ENCODE assay signal across 8 mouse cellular contexts in genomic region chr7:28382981-28383396, GRCm38 (mm10). TPM values are rescaled to one million over a fixed set of nuclear protein-coding genes. Genes with fewer than 3 reads are reported as not detected.
DNase-seq lines count a peak whose midpoint lies in the region; ATAC-seq and TF ChIP-seq lines count a peak whose summit lies in the region.

No protein-coding gene starts in this region.

- peaks cover 32% of the 10 kb centered on the region for H3K36me3 ChIP-seq in hindbrain, embryonic 10.5 days
- H3K36me3 ChIP-seq in hindbrain, embryonic 11.5 days (ENCODE audit: control insufficient read depth, insufficient read depth, low read length) = no peaks in the 10 kb centered on the region
- 0 out of 2 replicates have a peak, but pooled peaks cover 5% of the 10 kb centered on the region for H3K36me3 ChIP-seq in heart, adult 2 months (ENCODE audit: control insufficient read depth, insufficient read depth, low read length)
- H3K36me3 ChIP-seq in kidney, embryonic 15.5 days = peaks cover 26% of the 10 kb centered on the region
- H3K36me3 ChIP-seq in liver, embryonic 16.5 days (ENCODE audit: control insufficient read depth, insufficient read depth) = no peaks in the 10 kb centered on the region; the same call in 1 of the 2 replicates
- peaks cover 6% of the 10 kb centered on the region for H3K36me3 ChIP-seq in small intestine, adult 2 months (ENCODE audit: control insufficient read depth, insufficient read depth, low read length)

- H3K79me2 ChIP-seq in heart, adult 2 months (replicated peaks; ENCODE audit: control insufficient read depth, insufficient read depth, low read length) = no peaks in the 10 kb centered on the region

- ATAC-seq in hindbrain, embryonic 11.5 days (ENCODE audit: low FRiP score) = no peak
- no peak for ATAC-seq in kidney, embryonic 15.5 days (replicated peaks; ENCODE audit: low FRiP score)
- peak; percentile 64 for ATAC-seq in liver, embryonic 16.5 days (ENCODE audit: low read depth)
- no peak for ATAC-seq in cerebellum, adult (ENCODE audit: insufficient number of reproducible peaks, low FRiP score, low TSS enrichment)

- peaks cover 12% of the 10 kb centered on the region for H3K27me3 ChIP-seq in hindbrain, embryonic 10.5 days (ENCODE audit: insufficient read depth, poor library complexity, severe bottlenecking)
- no peaks in the 10 kb centered on the region for H3K27me3 ChIP-seq in hindbrain, embryonic 11.5 days (ENCODE audit: control insufficient read depth, insufficient read depth, low read length)
- no peaks in the 10 kb centered on the region for H3K27me3 ChIP-seq in heart, adult 2 months (ENCODE audit: control insufficient read depth, insufficient read depth, low read length)
- no peaks in the 10 kb centered on the region for H3K27me3 ChIP-seq in kidney, embryonic 15.5 days
- no peaks in the 10 kb centered on the region for H3K27me3 ChIP-seq in liver, embryonic 16.5 days (ENCODE audit: control insufficient read depth, insufficient read depth, low read depth, low read length)
- H3K27me3 ChIP-seq in small intestine, adult 2 months (ENCODE audit: control insufficient read depth, insufficient read depth, low read length) = no peaks in the 10 kb centered on the region

- H3K4me2 ChIP-seq in hindbrain, embryonic 11.5 days (replicated peaks; ENCODE audit: low read depth, low read length) = no peak overlapping the region
- peak overlapping the region; percentile 70 for H3K4me2 ChIP-seq in kidney, embryonic 15.5 days
- H3K4me2 ChIP-seq in liver, embryonic 16.5 days (ENCODE audit: low read depth, low read length) = peak overlapping the region; percentile 96

- WGBS in hindbrain, embryonic 10.5 days = 78% methylated on average over 11 of the region's 11 CpGs
- 76% methylated on average over 11 of the region's 11 CpGs for WGBS in hindbrain, embryonic 11.5 days
- 13% methylated on average over 11 of the region's 11 CpGs for WGBS in heart, adult 2 months
- WGBS in kidney, embryonic 15.5 days = 44% methylated on average over 11 of the region's 11 CpGs
- WGBS in liver, embryonic 16.5 days (ENCODE audit: insufficient replicate concordance) = 0% methylated on average over 11 of the region's 11 CpGs
- WGBS in small intestine, adult 2 months = 15% methylated on average over 11 of the region's 11 CpGs

- peak; percentile 33; the same call in 1 of the 2 replicates for TF ChIP-seq POLR2A in heart, adult 2 months (IDR thresholded peaks at IDR 0.05; ENCODE audit: insufficient read depth, low read depth, low read length)
- peak; percentile 15; the same call in 1 of the 2 replicates for TF ChIP-seq POLR2A in small intestine, adult 2 months (IDR thresholded peaks at IDR 0.05; ENCODE audit: low read depth, low read length)

- no peak for TF ChIP-seq CTCF in heart, adult 2 months (IDR thresholded peaks at IDR 0.05)
- no peak for TF ChIP-seq CTCF in small intestine, adult 2 months (IDR thresholded peaks at IDR 0.05; ENCODE audit: extremely low read depth, insufficient read length, insufficient replicate concordance, low read depth, low read length)

- no peak overlapping the region for H3K9ac ChIP-seq in hindbrain, embryonic 11.5 days (ENCODE audit: low read depth, low read length)
- H3K9ac ChIP-seq in heart, adult 2 months (ENCODE audit: low read depth, low read length) = peak overlapping the region; percentile 58
- no peak overlapping the region for H3K9ac ChIP-seq in kidney, embryonic 15.5 days
- H3K9ac ChIP-seq in liver, embryonic 16.5 days (ENCODE audit: low read depth, low read length) = peak overlapping the region; percentile 50

- H3K9me3 ChIP-seq in hindbrain, embryonic 10.5 days = no peaks in the 10 kb centered on the region
- no peaks in the 10 kb centered on the region for H3K9me3 ChIP-seq in hindbrain, embryonic 11.5 days (ENCODE audit: control insufficient read depth, low read length)
- no peaks in the 10 kb centered on the region for H3K9me3 ChIP-seq in kidney, embryonic 15.5 days (replicated peaks)
- no peaks in the 10 kb centered on the region for H3K9me3 ChIP-seq in liver, embryonic 16.5 days (replicated peaks; ENCODE audit: control insufficient read depth, low read length)

- TF ChIP-seq EP300 in heart, adult 2 months (IDR thresholded peaks at IDR 0.05; ENCODE audit: insufficient read depth, low read depth, low read length) = no peak; the same call in 1 of the 2 replicates

- peaks cover 56% of the 10 kb centered on the region for H3K4me1 ChIP-seq in hindbrain, embryonic 10.5 days (replicated peaks)
- peaks cover 9% of the 10 kb centered on the region for H3K4me1 ChIP-seq in hindbrain, embryonic 11.5 days (replicated peaks; ENCODE audit: control insufficient read depth, insufficient read depth, low read length)
- peaks cover 19% of the 10 kb centered on the region for H3K4me1 ChIP-seq in heart, adult 2 months (ENCODE audit: control insufficient read depth, insufficient read depth, low read length)
- H3K4me1 ChIP-seq in kidney, embryonic 15.5 days = peaks cover 61% of the 10 kb centered on the region
- H3K4me1 ChIP-seq in liver, embryonic 16.5 days (ENCODE audit: control insufficient read depth, low read depth, low read length) = peaks cover 79% of the 10 kb centered on the region
- H3K4me1 ChIP-seq in small intestine, adult 2 months (ENCODE audit: control insufficient read depth, insufficient read depth, insufficient read length, low read length) = peaks cover 30% of the 10 kb centered on the region

- intact Hi-C loops in heart, adult 2 months (cut with DNase I) = loop anchor here (5.0 kb wide), 1 partner anchor 429 kb away; no protein-coding TSS in a partner anchor

- no peak overlapping the region for H3K4me3 ChIP-seq in hindbrain, embryonic 10.5 days
- no peak overlapping the region for H3K4me3 ChIP-seq in hindbrain, embryonic 11.5 days (ENCODE audit: low read depth, low read length)
- H3K4me3 ChIP-seq in heart, adult 2 months = no peak overlapping the region
- peak overlapping the region; percentile 39 for H3K4me3 ChIP-seq in kidney, embryonic 15.5 days (replicated peaks)
- peak overlapping the region; percentile 58 for H3K4me3 ChIP-seq in liver, embryonic 16.5 days (ENCODE audit: low read depth, low read length)
- peak overlapping the region; percentile 11; the same call in 1 of the 2 replicates for H3K4me3 ChIP-seq in small intestine, adult 2 months (ENCODE audit: low read depth, low read length)

- H3K27ac ChIP-seq in hindbrain, embryonic 10.5 days = peak overlapping the region; percentile 91; the same call in 1 of the 2 replicates
- no peak overlapping the region for H3K27ac ChIP-seq in hindbrain, embryonic 11.5 days (ENCODE audit: low read depth, low read length)
- peak overlapping the region; percentile 93 for H3K27ac ChIP-seq in heart, adult 2 months
- H3K27ac ChIP-seq in kidney, embryonic 15.5 days = peak overlapping the region; percentile 100
- H3K27ac ChIP-seq in liver, embryonic 16.5 days (ENCODE audit: low read length) = peak overlapping the region; percentile 97
- H3K27ac ChIP-seq in small intestine, adult 2 months (ENCODE audit: insufficient read depth, low read depth, low read length) = peak overlapping the region; percentile 98

- no peak for DNase-seq in hindbrain, embryonic 10.5 days (ENCODE audit: low spot score)
- DNase-seq in hindbrain, embryonic 11.5 days (ENCODE audit: low spot score) = no peak
- DNase-seq in adrenal gland, postnatal 14 days = peak; percentile 74
- DNase-seq in heart, adult 2 months = peak; percentile 65 to 80

RNA-seq across cellular contexts. Expression of gene Zfp36, which starts 2.9 kb away (rescaled TPM):
- polyA plus RNA-seq in hindbrain, embryonic 10.5 days (2016; fragmentation: Nextera tagmentation; extraction: Ambion mirVana) = 5.3 and 5.8 TPM in 2 replicates
- polyA plus RNA-seq in hindbrain, embryonic 11.5 days (2014; fragmentation: Nextera tagmentation; extraction: Ambion mirVana) = 3.4 and 3.9 TPM in 2 replicates
- 27.9 and 30.7 TPM in 2 replicates for total RNA-seq in adrenal gland, postnatal 14 days (2021)
- total RNA-seq in heart, adult 2 months (2021) = 10 to 100 TPM; 19.4 to 26.3 TPM
- 26.1 and 28.2 TPM in 2 replicates for polyA plus RNA-seq in heart, adult 2 months (2012; rRNA removed)
- 16.2 TPM in 2 replicates for polyA plus RNA-seq in kidney, embryonic 15.5 days (2015; fragmentation: Nextera tagmentation; extraction: Ambion mirVana)
- polyA plus RNA-seq in liver, embryonic 16.5 days (2015; fragmentation: Nextera tagmentation; extraction: Ambion mirVana) = 7.9 and 10.8 TPM in 2 replicates
- 85.4 and 196 TPM in 2 replicates for polyA plus RNA-seq in small intestine, adult 2 months (2012; rRNA removed)

RNA-seq across cellular contexts. Expression of gene Med29, which starts 9.5 kb away (rescaled TPM):
- 62.9 and 65.0 TPM in 2 replicates for polyA plus RNA-seq in hindbrain, embryonic 10.5 days (2016; fragmentation: Nextera tagmentation; extraction: Ambion mirVana)
- polyA plus RNA-seq in hindbrain, embryonic 11.5 days (2014; fragmentation: Nextera tagmentation; extraction: Ambion mirVana) = 47.6 and 49.7 TPM in 2 replicates
- total RNA-seq in adrenal gland, postnatal 14 days (2021) = 29.6 and 30.5 TPM in 2 replicates
- 10 to 100 TPM; 20.8 to 21.5 TPM for total RNA-seq in heart, adult 2 months (2021)
- 48.8 and 50.4 TPM in 2 replicates for polyA plus RNA-seq in heart, adult 2 months (2012; rRNA removed)
- 52.6 and 57.7 TPM in 2 replicates for polyA plus RNA-seq in kidney, embryonic 15.5 days (2015; fragmentation: Nextera tagmentation; extraction: Ambion mirVana)
- polyA plus RNA-seq in liver, embryonic 16.5 days (2015; fragmentation: Nextera tagmentation; extraction: Ambion mirVana) = 20.5 and 21.6 TPM in 2 replicates
- polyA plus RNA-seq in small intestine, adult 2 months (2012; rRNA removed) = 36.5 and 58.0 TPM in 2 replicates

RNA-seq across cellular contexts. Expression of gene Paf1, which starts 9.8 kb away (rescaled TPM):
- polyA plus RNA-seq in hindbrain, embryonic 10.5 days (2016; fragmentation: Nextera tagmentation; extraction: Ambion mirVana) = 83.2 and 85.4 TPM in 2 replicates
- 77.6 and 79.9 TPM in 2 replicates for polyA plus RNA-seq in hindbrain, embryonic 11.5 days (2014; fragmentation: Nextera tagmentation; extraction: Ambion mirVana)
- total RNA-seq in adrenal gland, postnatal 14 days (2021) = 77.0 and 87.6 TPM in 2 replicates
- 10 to 100 TPM; 41.3 to 42.1 TPM for total RNA-seq in heart, adult 2 months (2021)
- 63.8 and 67.0 TPM in 2 replicates for polyA plus RNA-seq in heart, adult 2 months (2012; rRNA removed)
- polyA plus RNA-seq in kidney, embryonic 15.5 days (2015; fragmentation: Nextera tagmentation; extraction: Ambion mirVana) = 86.8 and 100 TPM in 2 replicates
- polyA plus RNA-seq in liver, embryonic 16.5 days (2015; fragmentation: Nextera tagmentation; extraction: Ambion mirVana) = 24.7 and 25.8 TPM in 2 replicates
- 27.6 and 67.1 TPM in 2 replicates for polyA plus RNA-seq in small intestine, adult 2 months (2012; rRNA removed)

RNA-seq across cellular contexts. Expression of gene Plekhg2, which starts 10.6 kb away (rescaled TPM):
- 82.4 and 93.0 TPM in 2 replicates for polyA plus RNA-seq in hindbrain, embryonic 10.5 days (2016; fragmentation: Nextera tagmentation; extraction: Ambion mirVana)
- polyA plus RNA-seq in hindbrain, embryonic 11.5 days (2014; fragmentation: Nextera tagmentation; extraction: Ambion mirVana) = 39.5 and 48.0 TPM in 2 replicates
- 27.9 and 32.6 TPM in 2 replicates for total RNA-seq in adrenal gland, postnatal 14 days (2021)
- total RNA-seq in heart, adult 2 months (2021) = 10 to 100 TPM; 10.4 to 14.3 TPM
- 15.9 and 16.3 TPM in 2 replicates for polyA plus RNA-seq in heart, adult 2 months (2012; rRNA removed)
- 69.9 and 84.6 TPM in 2 replicates for polyA plus RNA-seq in kidney, embryonic 15.5 days (2015; fragmentation: Nextera tagmentation; extraction: Ambion mirVana)
- 4.8 and 6.3 TPM in 2 replicates for polyA plus RNA-seq in liver, embryonic 16.5 days (2015; fragmentation: Nextera tagmentation; extraction: Ambion mirVana)
- polyA plus RNA-seq in small intestine, adult 2 months (2012; rRNA removed) = 22.9 and 58.2 TPM in 2 replicates

RNA-seq across cellular contexts. Expression of gene Rps16, which starts 32.5 kb away (rescaled TPM):
- 777 and 925 TPM in 2 replicates for polyA plus RNA-seq in hindbrain, embryonic 10.5 days (2016; fragmentation: Nextera tagmentation; extraction: Ambion mirVana)
- polyA plus RNA-seq in hindbrain, embryonic 11.5 days (2014; fragmentation: Nextera tagmentation; extraction: Ambion mirVana) = 746 and 776 TPM in 2 replicates
- total RNA-seq in adrenal gland, postnatal 14 days (2021) = 937 and 1,132 TPM in 2 replicates
- total RNA-seq in heart, adult 2 months (2021) = 100 to 1,000 TPM; 496 to 556 TPM
- 312 and 411 TPM in 2 replicates for polyA plus RNA-seq in heart, adult 2 months (2012; rRNA removed)
- polyA plus RNA-seq in kidney, embryonic 15.5 days (2015; fragmentation: Nextera tagmentation; extraction: Ambion mirVana) = 995 and 1,159 TPM in 2 replicates
- polyA plus RNA-seq in liver, embryonic 16.5 days (2015; fragmentation: Nextera tagmentation; extraction: Ambion mirVana) = 531 and 598 TPM in 2 replicates
- 877 and 996 TPM in 2 replicates for polyA plus RNA-seq in small intestine, adult 2 months (2012; rRNA removed)

Comparison
In these comparisons a context has a peak if more than half of its experiments do, and no peak if none do; other contexts are left out.
1. DNase-seq: peak in adrenal gland, postnatal 14 days (single experiment) and heart, adult 2 months (2 of 2); none in hindbrain, embryonic 10.5 days (single experiment) and hindbrain, embryonic 11.5 days (single experiment).
2. H3K4me3 ChIP-seq: peak in kidney, embryonic 15.5 days (single experiment), liver, embryonic 16.5 days (single experiment) and small intestine, adult 2 months (single experiment); none in hindbrain, embryonic 10.5 days (single experiment), hindbrain, embryonic 11.5 days (single experiment) and heart, adult 2 months (single experiment).
3. H3K9ac ChIP-seq: peak in heart, adult 2 months (single experiment) and liver, embryonic 16.5 days (single experiment); none in hindbrain, embryonic 11.5 days (single experiment) and kidney, embryonic 15.5 days (single experiment).